Mouse (Mus musculus): Measurements from ENCODE around the gene Supt5. TPM values are rescaled to one million over a fixed set of nuclear protein-coding genes. Genes with fewer than 3 reads are reported as not detected.
A peak's percentile ranks its signal among the peaks of the same experiment; 100 is the strongest.

The Supt5 gene
- polyA plus RNA-seq, 1 experiment from 2014 or later, result 106 TPM

DNA sequence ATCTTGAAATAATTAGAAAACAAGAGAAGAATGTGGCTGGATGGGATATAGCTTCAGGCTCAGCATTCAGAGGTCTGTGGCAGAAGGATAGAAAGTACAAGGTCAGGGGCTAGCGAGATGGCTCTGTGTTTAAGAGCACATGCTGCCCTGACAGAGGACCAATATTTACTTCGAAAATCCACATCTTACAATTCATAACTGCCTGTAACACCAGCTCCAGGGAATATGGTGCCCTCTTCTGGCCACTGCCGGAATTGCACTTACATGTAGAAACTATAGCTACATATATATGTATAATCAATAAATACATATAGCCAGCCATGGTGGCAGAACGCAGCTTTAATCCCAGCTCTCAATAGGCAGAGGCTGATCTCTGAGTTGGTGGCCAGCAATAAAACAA lies 6.1 kb upstream of the Supt5 start:
- ATAC-seq (ENCODE audit: insufficient number of reproducible peaks, insufficient read depth, low FRiP score, low TSS enrichment), result no peak
- Histone ChIP-seq H3K4me3 (no peak overlapping the region), H3K27ac (no peak overlapping the region), H3K4me1 (peaks cover 4% of the 10 kb centered on the region), H3K4me2 (replicated peaks) (no peak overlapping the region), H3K9me3 (no peaks in the 10 kb centered on the region), H3K27me3 (no peaks in the 10 kb centered on the region), H3K36me3 (no peaks in the 10 kb centered on the region), H3K9ac (no peak overlapping the region)
- 7% methylated on average over 4 of the region's 4 CpGs for WGBS

DNA sequence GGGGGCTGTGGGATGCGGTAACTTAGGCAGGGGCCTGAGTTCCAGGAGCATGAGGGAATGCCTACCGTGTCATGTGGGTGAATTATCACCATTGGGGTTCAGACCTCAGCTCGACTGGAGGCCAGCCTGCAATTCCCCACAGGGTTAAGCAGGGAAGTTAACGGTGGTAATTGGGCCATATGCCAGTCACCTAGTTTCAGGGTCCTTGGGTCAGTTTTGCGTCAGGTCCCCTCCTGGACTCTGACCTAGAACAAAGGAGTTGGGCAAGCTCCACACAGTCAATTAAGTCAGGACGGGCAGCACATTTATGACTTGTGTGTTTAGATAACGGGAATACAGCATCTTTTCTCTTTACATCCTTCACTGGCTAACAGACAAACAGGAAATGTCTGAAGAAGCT lies 2.8 kb upstream of the Supt5 start:
- Histone ChIP-seq H3K27ac (no peak overlapping the region), H3K9ac (no peak overlapping the region), H3K36me3 (no peaks in the 10 kb centered on the region), H3K4me2 (replicated peaks) (no peak overlapping the region), H3K4me1 (peaks cover 10% of the 10 kb centered on the region; the same call in 1 of the 2 replicates), H3K4me3 (no peak overlapping the region), H3K27me3 (no peaks in the 10 kb centered on the region), H3K9me3 (no peaks in the 10 kb centered on the region)
- no peak for ATAC-seq (ENCODE audit: insufficient number of reproducible peaks, insufficient read depth, low FRiP score, low TSS enrichment)
- 50% methylated on average over 7 of the region's 7 CpGs for WGBS

GRCm38 (mm10) chr7:28339213-28339917 lies 819 bp upstream of the Supt5 start:
- ATAC-seq (ENCODE audit: insufficient number of reproducible peaks, insufficient read depth, low FRiP score, low TSS enrichment), result no peak
- peak overlapping the region; percentile 87 for H3K27ac ChIP-seq

GRCm38 (mm10) chr7:28335471-28335870 lies 3.1 kb downstream of the Supt5 start:
- H3K4me2 ChIP-seq (replicated peaks), result no peak overlapping the region
- H3K9me3 ChIP-seq, result no peaks in the 10 kb centered on the region
- no peaks in the 10 kb centered on the region for H3K27me3 ChIP-seq
- H3K4me1 ChIP-seq, result peaks cover 10% of the 10 kb centered on the region; the same call in 1 of the 2 replicates
- no peak overlapping the region for H3K9ac ChIP-seq
- ATAC-seq (ENCODE audit: insufficient number of reproducible peaks, insufficient read depth, low FRiP score, low TSS enrichment), result no peak
- no peak overlapping the region for H3K27ac ChIP-seq
- H3K4me3 ChIP-seq, result no peak overlapping the region
- peaks cover 22% of the 10 kb centered on the region for H3K36me3 ChIP-seq
- 94% methylated on average over 2 of the region's 2 CpGs for WGBS

More at GRCm38 (mm10) chr7:28339213-28339917, 819 bp upstream of the Supt5 start:
- Histone ChIP-seq H3K27me3 (no peaks in the 10 kb centered on the region), H3K4me2 (replicated peaks) (peak overlapping the region; percentile 76), H3K9ac (peak overlapping the region; percentile 97), H3K4me1 (peaks cover 10% of the 10 kb centered on the region; the same call in 1 of the 2 replicates), H3K9me3 (no peaks in the 10 kb centered on the region), H3K4me3 (peak overlapping the region; percentile 96), H3K36me3 (0 out of 2 replicates have a peak, but pooled peaks cover 5% of the 10 kb centered on the region)
- WGBS, result 78% methylated on average over 19 of the region's 19 CpGs

- Histone ChIP-seq H3K4me3 (no peak overlapping the region), H3K27ac (no peak overlapping the region), H3K4me2 (replicated peaks) (no peak overlapping the region), H3K4me1 (peaks cover 10% of the 10 kb centered on the region; the same call in 1 of the 2 replicates), H3K36me3 (peaks cover 31% of the 10 kb centered on the region), H3K9me3 (no peaks in the 10 kb centered on the region), H3K9ac (no peak overlapping the region), H3K27me3 (no peaks in the 10 kb centered on the region)
- 92% methylated on average over 4 of the region's 4 CpGs for WGBS
- ATAC-seq (ENCODE audit: insufficient number of reproducible peaks, insufficient read depth, low FRiP score, low TSS enrichment), result no peak
These were observed 4.0 kb downstream of the Supt5 start for GRCm38 (mm10) chr7:28334534-28334933.

DNA sequence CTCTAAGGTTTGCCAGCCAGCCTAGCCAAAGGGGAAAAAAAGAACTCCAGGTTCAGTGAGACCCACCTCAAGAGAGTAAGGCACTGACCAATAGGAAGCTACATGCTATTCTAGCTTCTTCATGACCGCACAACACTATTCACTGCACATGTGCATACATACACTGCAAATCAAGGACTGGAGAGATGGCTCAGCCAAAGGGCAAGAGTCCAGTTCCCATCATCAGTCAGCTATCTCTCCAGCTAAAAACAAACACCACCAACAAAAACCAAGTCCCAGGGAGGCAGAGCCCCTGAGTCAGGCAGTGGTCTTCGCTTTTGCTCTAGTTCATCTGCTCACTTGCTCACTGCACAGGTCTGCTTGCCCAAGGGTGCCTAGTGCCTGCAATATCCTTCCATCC lies 10.3 kb downstream of the Supt5 start:
- Histone ChIP-seq H3K9ac (no peak overlapping the region), H3K4me2 (replicated peaks) (no peak overlapping the region), H3K4me3 (no peak overlapping the region), H3K36me3 (peaks cover 86% of the 10 kb centered on the region), H3K27me3 (no peaks in the 10 kb centered on the region), H3K27ac (no peak overlapping the region), H3K4me1 (no peaks in the 10 kb centered on the region), H3K9me3 (no peaks in the 10 kb centered on the region)
- ATAC-seq (ENCODE audit: insufficient number of reproducible peaks, insufficient read depth, low FRiP score, low TSS enrichment), result no peak
- 99% methylated on average over 2 of the region's 2 CpGs for WGBS

DNA sequence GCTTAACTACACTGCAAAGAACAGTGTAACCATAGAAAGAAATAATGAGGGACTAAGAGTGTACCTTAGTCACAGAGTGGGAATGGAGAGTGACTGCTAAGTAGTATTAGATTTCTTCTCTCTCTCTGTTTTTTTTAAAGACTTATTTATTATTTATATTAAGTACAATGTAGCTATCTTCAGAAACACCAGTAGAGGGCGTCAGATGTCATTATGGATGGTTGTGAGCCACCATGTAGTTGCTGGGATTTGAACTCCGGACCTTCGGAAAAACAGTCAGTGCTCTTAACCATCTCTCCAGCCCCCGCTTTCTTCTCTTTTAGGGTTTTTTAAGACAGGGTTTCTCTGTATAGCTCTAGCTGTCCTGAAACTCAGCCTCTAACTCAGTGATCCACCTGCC lies 12.1 kb downstream of the Supt5 start:
- Histone ChIP-seq H3K4me2 (replicated peaks) (no peak overlapping the region), H3K9me3 (no peaks in the 10 kb centered on the region), H3K9ac (no peak overlapping the region), H3K36me3 (peaks cover 96% of the 10 kb centered on the region), H3K27ac (no peak overlapping the region), H3K4me1 (no peaks in the 10 kb centered on the region), H3K4me3 (no peak overlapping the region), H3K27me3 (no peaks in the 10 kb centered on the region)
- 81% methylated on average over 4 of the region's 4 CpGs for WGBS
- no peak for ATAC-seq (ENCODE audit: insufficient number of reproducible peaks, insufficient read depth, low FRiP score, low TSS enrichment)

DNA sequence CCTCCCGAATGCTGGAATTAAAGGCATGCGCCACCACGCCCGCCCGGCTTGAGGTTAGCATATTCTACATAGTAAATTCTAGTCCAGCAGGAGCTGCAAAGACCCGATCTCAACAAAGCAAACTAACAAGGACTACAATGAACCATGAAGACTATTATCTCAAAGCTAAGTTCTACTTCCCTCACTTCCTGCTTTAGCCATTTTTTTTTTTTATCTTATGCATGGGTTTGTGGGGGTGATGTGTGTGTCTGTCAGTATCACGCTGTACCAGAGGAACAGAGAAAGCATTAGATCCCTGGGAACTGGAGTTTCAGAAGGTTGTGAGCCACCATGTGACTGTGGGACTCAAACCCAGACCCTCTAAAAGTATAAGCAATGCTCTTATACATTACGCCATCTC lies 13.3 kb downstream of the Supt5 start:
- H3K36me3 ChIP-seq, result peaks cover 96% of the 10 kb centered on the region
- WGBS, result 97% methylated on average over 8 of the region's 8 CpGs
- ATAC-seq (ENCODE audit: insufficient number of reproducible peaks, insufficient read depth, low FRiP score, low TSS enrichment), result no peak

DNA sequence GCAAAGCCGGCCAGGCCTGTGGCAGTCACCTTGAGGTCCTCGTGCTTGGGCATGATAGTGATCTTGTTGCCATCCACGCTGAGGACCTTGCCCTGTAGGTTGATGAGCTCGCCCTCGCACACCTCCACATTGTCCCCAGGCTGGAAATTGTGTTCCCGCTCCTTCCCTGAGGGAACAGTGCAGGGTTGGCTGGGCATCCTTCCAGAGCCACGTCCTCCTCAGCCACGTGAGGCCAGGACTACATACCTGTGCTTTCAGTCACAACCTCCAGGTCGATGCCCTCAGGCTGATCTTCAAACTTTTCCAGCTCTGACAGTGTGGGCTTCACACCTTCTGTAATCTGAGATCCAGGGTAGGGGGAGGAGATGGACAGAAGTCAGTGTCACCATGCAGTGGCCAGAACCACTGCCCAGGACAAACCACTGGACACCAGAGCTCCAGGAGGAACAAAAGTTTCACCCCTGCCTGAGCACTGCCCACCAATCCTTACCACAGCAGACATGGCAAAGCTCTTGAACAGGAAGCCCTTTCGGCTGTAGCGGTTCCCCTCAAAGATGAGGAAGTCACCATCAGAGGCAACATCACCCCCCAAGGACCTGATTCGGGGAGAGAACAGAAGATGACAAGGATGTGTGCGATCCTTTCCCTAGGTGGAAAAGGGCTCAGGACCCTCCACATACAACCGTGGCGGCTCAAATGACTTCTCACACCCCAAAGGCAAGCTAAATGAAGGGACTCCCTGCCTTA lies 16.4 kb downstream of the Supt5 start:
- H3K4me2 ChIP-seq (replicated peaks), result no peak overlapping the region
- H3K36me3 ChIP-seq, result peaks cover 99% of the 10 kb centered on the region
- no peaks in the 10 kb centered on the region for H3K4me1 ChIP-seq
- no peaks in the 10 kb centered on the region for H3K27me3 ChIP-seq
- no peak overlapping the region for H3K9ac ChIP-seq
- H3K4me3 ChIP-seq, result no peak overlapping the region
- no peak overlapping the region for H3K27ac ChIP-seq
- no peak for ATAC-seq (ENCODE audit: insufficient number of reproducible peaks, insufficient read depth, low FRiP score, low TSS enrichment)
- no peaks in the 10 kb centered on the region for H3K9me3 ChIP-seq
- 92% methylated on average over 15 of the region's 15 CpGs for WGBS

More for the DNA sequence above, 13.3 kb downstream of the Supt5 start:
- Histone ChIP-seq H3K9ac (no peak overlapping the region), H3K4me2 (replicated peaks) (no peak overlapping the region), H3K4me3 (no peak overlapping the region), H3K9me3 (no peaks in the 10 kb centered on the region), H3K27me3 (no peaks in the 10 kb centered on the region), H3K27ac (no peak overlapping the region), H3K4me1 (no peaks in the 10 kb centered on the region)

GRCm38 (mm10) chr7:28318714-28319113 lies 19.8 kb downstream of the Supt5 start:
- Histone ChIP-seq H3K27me3 (no peaks in the 10 kb centered on the region), H3K9ac (no peak overlapping the region), H3K4me2 (replicated peaks) (no peak overlapping the region), H3K27ac (no peak overlapping the region), H3K4me1 (no peaks in the 10 kb centered on the region), H3K9me3 (no peaks in the 10 kb centered on the region), H3K4me3 (no peak overlapping the region), H3K36me3 (peaks cover 99% of the 10 kb centered on the region)
- ATAC-seq (ENCODE audit: insufficient number of reproducible peaks, insufficient read depth, low FRiP score, low TSS enrichment), result no peak
- WGBS, result 92% methylated on average over 17 of the region's 17 CpGs

- 90% methylated on average over 3 of the region's 3 CpGs for WGBS
- no peak for ATAC-seq (ENCODE audit: insufficient number of reproducible peaks, insufficient read depth, low FRiP score, low TSS enrichment)
These were observed 20.5 kb downstream of the Supt5 start for GRCm38 (mm10) chr7:28318036-28318435.

More at GRCm38 (mm10) chr7:28318036-28318435, 20.5 kb downstream of the Supt5 start:
- Histone ChIP-seq H3K4me3 (no peak overlapping the region), H3K27me3 (no peaks in the 10 kb centered on the region), H3K9me3 (no peaks in the 10 kb centered on the region), H3K4me2 (replicated peaks) (no peak overlapping the region), H3K9ac (no peak overlapping the region), H3K27ac (no peak overlapping the region), H3K4me1 (no peaks in the 10 kb centered on the region), H3K36me3 (peaks cover 93% of the 10 kb centered on the region)

Data from embryonic facial prominence, embryonic 12.5 days (tissue).